Mouse (Mus musculus) ES-E14 (cell line): ENCODE measurements at regions not wholly inside any gene's neighbourhood (a gene's known extent, or its start where the extent isn't known, plus 50 kb on each side); places are given as distances from the start of the nearest gene placed in this dataset.

Source experiments
- CHD2 ChIP-seq: IDR thresholded peaks from 2 replicates; pipeline ENCODE4 v1.6.1; 2014; ENCODE audit warnings: mild to moderate bottlenecking, low read depth, low read length, inconsistent platforms
- HCFC1 ChIP-seq: IDR thresholded peaks from 2 replicates; pipeline ENCODE4 v1.6.1; 2012; ENCODE audit warnings: low read length, inconsistent platforms, borderline replicate concordance; ENCODE audit not compliant: insufficient read depth
- MAFK ChIP-seq: IDR thresholded peaks from 2 replicates; pipeline ENCODE4 v1.6.1; 2014; ENCODE audit warnings: mild to moderate bottlenecking, low read depth, low read length, inconsistent platforms; ENCODE audit not compliant: insufficient read depth
- ZNF384 ChIP-seq: IDR thresholded peaks from 2 replicates; pipeline ENCODE4 v1.6.1; 2012; ENCODE audit warnings: low read depth, low read length, inconsistent platforms

DNA sequence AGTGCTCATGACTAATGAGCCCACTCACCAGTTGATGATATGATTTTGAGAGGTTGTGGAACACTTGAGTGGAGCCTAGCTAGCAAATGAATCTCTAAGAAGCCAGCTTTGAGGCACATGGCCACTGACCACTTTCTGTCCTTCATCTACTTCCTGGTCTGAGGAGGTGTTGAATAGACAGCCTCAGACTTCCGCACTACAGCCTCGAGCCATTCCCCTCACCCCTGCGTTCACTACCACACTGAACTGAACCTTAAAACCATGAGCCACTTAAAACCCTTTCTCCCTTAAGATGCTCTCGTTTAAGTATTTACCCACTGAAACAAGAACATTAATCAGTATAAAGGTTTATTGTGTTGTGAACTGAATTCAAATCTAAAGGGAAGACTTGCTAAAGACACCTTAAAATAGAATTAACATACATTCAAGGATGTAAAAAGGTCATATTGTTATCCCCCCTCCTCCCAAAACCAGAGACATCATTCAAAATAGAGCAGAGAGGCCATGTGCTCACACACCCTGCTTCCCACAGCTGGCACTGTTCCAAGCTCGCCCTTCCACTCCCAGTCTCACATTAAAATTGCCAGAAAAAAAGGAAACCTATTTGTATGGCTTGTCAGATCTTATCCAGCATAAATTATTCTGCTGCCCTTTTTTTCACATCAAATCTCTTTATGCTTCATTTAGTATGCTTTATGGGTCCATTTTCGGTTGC is 758.8 kb downstream of the Ryr2 start:
- no peak for TF ChIP-seq CHD2
- no peak for TF ChIP-seq HCFC1
- TF ChIP-seq ZNF384 = no peak
- TF ChIP-seq MAFK = no peak
